Mouse (Mus musculus) adrenal gland (tissue): ENCODE results near the gene Tmtc2.

Experiments
- intact Hi-C: fragments of 180-260 bp; cut with DNase I; formaldehyde crosslinking; loops from one replicate; pipeline ENCODE4 v1.15.1; 2025

The Tmtc2 gene

GRCm38 (mm10) chr10:105504472-105504871, 69.8 kb downstream of the Tmtc2 start:
- intact Hi-C loops = no loop called here

- intact Hi-C loops = no loop called here
Measured at GRCm38 (mm10) chr10:105501736-105502135, 72.5 kb downstream of the Tmtc2 start.

- intact Hi-C loops = no loop called here
Measured at GRCm38 (mm10) chr10:105500482-105500881, 73.8 kb downstream of the Tmtc2 start.

- intact Hi-C loops = no loop called here
Measured at GRCm38 (mm10) chr10:105495248-105495647, 79.0 kb downstream of the Tmtc2 start.

GRCm38 (mm10) chr10:105492485-105492884, 81.8 kb downstream of the Tmtc2 start:
- intact Hi-C loops = no loop called here

- intact Hi-C loops = no loop called here
Measured at GRCm38 (mm10) chr10:105490748-105491147, 83.5 kb downstream of the Tmtc2 start.

- intact Hi-C loops = no loop called here
Measured at GRCm38 (mm10) chr10:105489970-105490735, 84.1 kb downstream of the Tmtc2 start.

- intact Hi-C loops = no loop called here
Measured at GRCm38 (mm10) chr10:105486977-105487376, 87.3 kb downstream of the Tmtc2 start.

- intact Hi-C loops = no loop called here
Measured at GRCm38 (mm10) chr10:105484355-105485094, 89.7 kb downstream of the Tmtc2 start.

- intact Hi-C loops = no loop called here
Measured at GRCm38 (mm10) chr10:105479771-105480170, 94.5 kb downstream of the Tmtc2 start.

GRCm38 (mm10) chr10:105477623-105478238, 96.5 kb downstream of the Tmtc2 start:
- intact Hi-C loops = no loop called here

- intact Hi-C loops = no loop called here
Measured at GRCm38 (mm10) chr10:105474162-105474830, 100.0 kb downstream of the Tmtc2 start.

GRCm38 (mm10) chr10:105464378-105464777, 109.9 kb downstream of the Tmtc2 start:
- intact Hi-C loops = no loop called here

- intact Hi-C loops = no loop called here
Measured at GRCm38 (mm10) chr10:105453441-105453840, 120.8 kb downstream of the Tmtc2 start.

- intact Hi-C loops = no loop called here
Measured at GRCm38 (mm10) chr10:105447191-105447590, 127.1 kb downstream of the Tmtc2 start.

- intact Hi-C loops = no loop called here
Measured at GRCm38 (mm10) chr10:105444309-105444708, 129.9 kb downstream of the Tmtc2 start.

GRCm38 (mm10) chr10:105434879-105435278, 139.4 kb downstream of the Tmtc2 start:
- intact Hi-C loops = no loop called here

GRCm38 (mm10) chr10:105430885-105431284, 143.4 kb downstream of the Tmtc2 start:
- intact Hi-C loops = no loop called here

- intact Hi-C loops = no loop called here
Measured at GRCm38 (mm10) chr10:105430232-105430631, 144.0 kb downstream of the Tmtc2 start.

- intact Hi-C loops = no loop called here
Measured at GRCm38 (mm10) chr10:105428080-105428479, 146.2 kb downstream of the Tmtc2 start.

- intact Hi-C loops = no loop called here
Measured at GRCm38 (mm10) chr10:105427625-105428024, 146.6 kb downstream of the Tmtc2 start.

GRCm38 (mm10) chr10:105425052-105425451, 149.2 kb downstream of the Tmtc2 start:
- intact Hi-C loops = no loop called here
